Mouse (Mus musculus): ENCODE measurements around the gene 1110051M20Rik.

Gene 1110051M20Rik

GRCm38 (mm10) chr2:91411473-91411872 lies 33.0 kb downstream of the 1110051M20Rik start:
- no peak for DNase-seq

- DNase-seq: no peak
Measured at GRCm38 (mm10) chr2:91408031-91408430, 36.5 kb downstream of the 1110051M20Rik start.

DNA sequence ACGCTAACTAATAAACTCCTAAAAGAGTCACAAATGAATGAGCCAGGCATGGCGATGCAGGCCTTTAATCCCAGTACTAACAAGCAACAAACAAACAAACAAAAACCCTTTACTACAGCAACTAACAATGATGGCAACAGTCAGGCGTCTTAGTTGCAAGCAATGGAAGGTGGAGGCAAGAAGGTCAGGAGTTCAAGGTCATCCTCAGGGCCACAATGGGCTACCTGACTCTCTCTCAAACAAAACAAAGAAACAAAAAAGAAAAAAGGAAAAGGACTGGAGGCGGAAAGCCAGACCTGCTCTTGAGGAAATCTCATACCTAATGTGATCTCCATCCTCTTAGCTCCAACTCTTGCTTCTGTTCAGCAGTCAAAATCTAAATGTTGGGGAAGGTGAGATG lies 39.4 kb downstream of the 1110051M20Rik start:
- DNase-seq: no peak

GRCm38 (mm10) chr2:91399727-91400126 lies 44.8 kb downstream of the 1110051M20Rik start:
- no peak for DNase-seq

- DNase-seq: no peak
Measured at GRCm38 (mm10) chr2:91399168-91399567, 45.3 kb downstream of the 1110051M20Rik start.

- DNase-seq: no peak
Measured at GRCm38 (mm10) chr2:91394078-91394477, 50.4 kb downstream of the 1110051M20Rik start.

- no peak for DNase-seq
Measured at GRCm38 (mm10) chr2:91388738-91389137, 55.8 kb downstream of the 1110051M20Rik start.

- no peak for DNase-seq
Measured at GRCm38 (mm10) chr2:91388281-91388680, 56.2 kb downstream of the 1110051M20Rik start.

GRCm38 (mm10) chr2:91387287-91387958 lies 57.1 kb downstream of the 1110051M20Rik start:
- DNase-seq: no peak

- DNase-seq: no peak
Measured at GRCm38 (mm10) chr2:91386547-91387286, 57.8 kb downstream of the 1110051M20Rik start.

DNA sequence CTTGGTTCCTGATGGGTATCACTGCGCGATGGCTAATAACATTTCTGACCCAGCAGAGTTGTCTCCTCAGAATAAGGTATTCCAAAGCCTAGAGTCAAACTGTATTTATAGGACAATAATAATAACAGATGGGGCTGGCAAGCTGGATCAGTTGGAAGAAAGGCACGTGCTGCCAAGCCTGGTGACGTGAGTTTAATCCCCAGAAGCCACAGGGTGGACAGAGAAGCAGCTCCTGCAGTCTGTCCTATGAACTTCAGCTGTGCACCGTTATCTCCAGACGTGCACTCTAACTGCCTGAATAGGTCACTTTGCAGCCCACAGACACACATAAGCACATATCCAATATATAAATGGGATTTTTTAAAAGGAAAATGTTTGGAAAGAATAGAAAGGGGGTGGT lies 61.2 kb downstream of the 1110051M20Rik start:
- DNase-seq: no peak

GRCm38 (mm10) chr2:91377038-91377437 lies 67.5 kb downstream of the 1110051M20Rik start:
- no peak for DNase-seq

DNA sequence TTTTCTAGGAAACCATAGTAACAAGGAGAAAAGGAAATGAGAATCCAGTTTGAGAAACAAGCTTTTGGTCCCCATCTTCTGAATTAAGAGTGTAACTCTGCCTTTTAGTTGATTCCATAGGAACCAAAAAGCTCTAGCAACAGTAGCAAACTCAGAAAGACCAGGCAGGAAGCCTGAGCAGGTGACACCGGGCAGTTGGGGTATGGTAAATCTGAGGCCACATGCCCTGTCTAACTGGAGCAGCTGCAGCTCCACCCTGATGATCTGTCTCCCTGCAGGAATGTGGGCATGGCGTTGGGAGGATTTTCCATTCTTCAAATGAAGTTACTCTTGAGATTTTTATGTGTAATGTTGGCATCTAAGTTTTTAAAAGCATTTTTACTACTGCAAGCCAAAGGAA lies 74.2 kb downstream of the 1110051M20Rik start:
- DNase-seq: no peak

- no peak for DNase-seq
Measured at GRCm38 (mm10) chr2:91363272-91363671, 81.2 kb downstream of the 1110051M20Rik start.

- no peak for DNase-seq
Measured at GRCm38 (mm10) chr2:91361068-91361528, 83.4 kb downstream of the 1110051M20Rik start.

DNA sequence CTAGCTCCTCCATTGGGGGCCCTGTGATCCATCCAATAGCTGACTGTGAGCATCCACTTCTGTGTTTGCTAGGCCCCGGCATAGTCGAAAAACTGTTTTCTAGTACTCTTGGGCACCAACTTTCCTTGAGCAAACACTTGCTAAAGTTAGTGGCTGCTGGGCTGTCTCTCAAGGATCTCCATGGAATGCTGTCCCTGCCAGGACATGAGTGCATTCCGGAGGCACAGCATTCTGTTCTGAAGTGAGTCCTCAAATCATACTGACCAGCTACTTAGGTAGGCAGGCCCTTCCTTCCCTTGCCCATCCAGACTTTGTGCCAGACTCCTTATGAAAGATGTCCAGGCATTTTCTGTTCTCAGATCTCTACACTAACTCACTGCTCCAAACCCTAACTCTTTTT lies 88.7 kb downstream of the 1110051M20Rik start:
- DNase-seq: no peak

DNA sequence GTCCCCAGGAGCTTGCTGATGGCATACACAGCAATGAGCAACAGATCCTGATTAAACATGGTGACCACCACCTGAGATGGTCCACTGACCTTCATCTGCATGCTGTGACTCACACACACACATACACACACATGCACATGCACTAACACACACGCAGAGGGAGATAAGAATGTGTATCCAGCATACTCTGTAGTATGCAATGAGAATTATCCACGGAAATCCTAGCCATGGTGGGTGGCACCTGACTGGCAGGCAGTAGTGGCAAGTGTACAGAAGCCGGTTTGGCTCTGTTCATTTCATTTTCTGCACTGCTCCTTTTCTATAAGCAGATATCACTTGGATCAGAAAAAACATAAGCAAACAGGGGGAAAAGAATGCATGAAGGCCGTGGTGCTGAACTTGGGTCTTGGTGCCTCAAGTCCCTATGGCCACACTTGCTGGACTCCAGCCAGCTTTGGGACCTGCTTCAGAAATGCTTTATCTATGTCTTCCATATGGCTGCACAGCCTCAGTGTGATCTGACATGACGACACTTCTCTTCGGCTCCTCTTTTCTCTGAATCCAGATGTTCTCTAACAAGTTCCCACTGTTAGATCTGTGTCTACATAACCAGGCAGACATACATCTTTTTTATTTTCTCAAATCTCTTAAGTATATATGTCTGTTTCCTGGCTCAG lies 89.6 kb downstream of the 1110051M20Rik start:
- DNase-seq: no peak

DNA sequence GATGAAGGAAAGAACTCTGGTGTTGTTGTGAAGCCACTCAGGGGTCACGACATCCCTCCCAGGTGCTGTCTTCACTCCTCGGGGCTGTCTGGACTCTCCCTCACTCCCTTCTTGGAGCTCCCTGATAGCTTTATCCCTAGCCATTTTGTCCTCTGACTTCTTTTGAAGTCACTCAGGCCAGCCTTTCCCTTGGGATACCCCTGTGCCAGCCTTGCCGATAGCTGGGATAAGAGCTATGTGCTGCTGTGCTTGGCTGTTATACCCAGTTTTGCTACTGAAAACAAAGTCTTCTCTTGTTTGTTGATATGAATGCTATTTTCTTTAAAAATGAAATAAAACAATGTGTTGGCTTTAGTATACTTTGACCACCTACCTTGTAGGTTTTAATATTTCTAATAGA lies 90.7 kb downstream of the 1110051M20Rik start:
- DNase-seq: no peak

DNA sequence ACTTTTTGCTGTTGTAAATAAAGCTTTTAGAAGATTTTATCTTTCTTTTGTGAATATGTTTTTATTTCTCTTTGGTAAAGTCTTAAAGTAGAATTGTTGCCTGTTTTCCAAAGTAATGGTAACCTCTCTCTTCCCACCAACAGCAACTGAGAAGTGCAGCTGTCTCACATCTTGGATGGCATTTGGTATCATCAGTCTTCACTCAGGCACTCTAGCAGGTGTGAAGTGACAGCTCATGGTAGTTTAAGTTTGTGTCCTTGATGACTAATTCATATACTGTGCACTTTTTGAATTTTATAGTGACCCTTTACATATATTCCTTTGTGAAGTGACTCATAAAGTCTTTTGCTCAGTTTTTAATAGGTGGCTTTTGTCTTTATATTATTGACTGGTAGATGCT lies 92.7 kb downstream of the 1110051M20Rik start:
- DNase-seq: no peak

GRCm38 (mm10) chr2:91349974-91350457 lies 94.5 kb downstream of the 1110051M20Rik start:
- DNase-seq: no peak

DNA sequence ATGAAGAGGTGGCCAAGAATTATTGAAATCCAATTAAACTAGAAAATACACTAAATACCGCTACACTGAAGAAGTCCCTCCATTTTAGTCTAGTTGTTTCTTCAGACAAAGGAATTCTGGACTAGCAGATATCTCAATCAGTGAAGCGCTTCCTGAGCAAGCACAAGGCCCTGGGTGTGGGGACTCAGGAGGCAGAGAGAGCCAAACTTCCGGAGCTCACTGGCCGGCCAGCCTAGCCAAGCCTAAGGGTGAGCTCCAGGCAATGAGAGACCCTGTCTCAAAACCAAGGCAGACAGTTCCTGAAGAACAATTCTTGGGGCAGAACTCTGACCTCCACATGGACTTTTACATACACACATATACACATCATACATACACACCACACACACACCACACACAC lies 95.6 kb downstream of the 1110051M20Rik start:
- no peak for DNase-seq

- no peak for DNase-seq
Measured at GRCm38 (mm10) chr2:91345644-91346043, 98.9 kb downstream of the 1110051M20Rik start.

DNA sequence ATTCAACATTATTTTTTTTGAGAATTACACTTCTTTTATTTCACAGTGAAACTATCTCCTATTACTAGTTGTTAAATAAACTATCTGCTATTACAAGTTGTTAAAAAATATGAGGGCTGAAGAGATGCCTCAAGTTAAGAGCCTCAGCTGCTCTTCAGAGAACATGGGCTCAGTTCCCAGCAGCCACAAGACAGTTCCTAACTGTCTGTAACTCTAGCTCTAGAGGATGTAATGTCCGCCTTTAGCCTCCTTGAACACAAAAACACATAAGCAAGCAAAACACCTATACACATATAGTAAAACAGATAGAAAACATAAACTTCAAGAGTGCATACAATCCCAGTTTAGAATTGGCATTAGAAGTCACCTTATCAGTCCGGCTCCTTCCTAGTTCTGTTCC lies 104.9 kb downstream of the 1110051M20Rik start:
- no peak for DNase-seq

- DNase-seq: no peak
Measured at GRCm38 (mm10) chr2:91335128-91335527, 109.4 kb downstream of the 1110051M20Rik start.

Data from thymus, postnatal 36 days (tissue).